Mouse (Mus musculus) layer of hippocampus, postnatal 14 days (tissue): Measurements from ENCODE around the gene Alad. TPM values are rescaled to one million over a fixed set of nuclear protein-coding genes. Genes with fewer than 3 reads are reported as not detected.

Experiments
- DNase-seq, 2 experiments: peaks; one replicate each; pipeline ENCODE4 v3.0.0; 2021 to 2022; ENCODE audit warnings: low spot score in 2 of 2, mixed read lengths in 1 of 2
- total RNA-seq, 2 experiments: library from RNA; stranded (reverse); gene quantifications; 2 replicates each; pipeline ENCODE4 v1.2.3; 2021

The Alad gene
- total RNA-seq, 2 experiments from 2014 or later: 21.7 to 27.6 TPM

GRCm38 (mm10) chr4:62518416-62519121 lies 1.1 kb downstream of the Alad start:
- DNase-seq: no peak

GRCm38 (mm10) chr4:62517538-62518415 lies 1.9 kb downstream of the Alad start:
- no peak for DNase-seq

GRCm38 (mm10) chr4:62517046-62517445 lies 2.7 kb downstream of the Alad start:
- no peak for DNase-seq

DNA sequence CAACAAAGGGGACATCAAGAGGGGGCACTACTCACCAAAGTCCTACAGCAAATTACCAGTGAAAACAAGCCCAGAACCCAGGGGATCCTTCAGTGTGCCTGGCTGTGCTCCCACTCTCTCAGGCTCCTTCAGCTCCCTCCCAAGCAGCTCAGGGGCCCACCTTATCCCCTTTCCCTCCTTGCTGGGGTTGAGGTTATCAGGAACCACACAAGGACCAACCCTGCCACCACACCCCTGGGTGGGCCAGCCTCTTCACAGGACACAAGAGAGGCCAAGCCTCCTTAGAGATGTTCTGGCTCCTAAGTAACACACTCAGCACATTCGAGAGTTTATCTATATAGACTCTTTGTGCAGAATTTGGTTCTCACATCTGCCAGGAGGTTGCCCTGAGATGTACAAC lies 3.1 kb downstream of the Alad start:
- no peak for DNase-seq

DNA sequence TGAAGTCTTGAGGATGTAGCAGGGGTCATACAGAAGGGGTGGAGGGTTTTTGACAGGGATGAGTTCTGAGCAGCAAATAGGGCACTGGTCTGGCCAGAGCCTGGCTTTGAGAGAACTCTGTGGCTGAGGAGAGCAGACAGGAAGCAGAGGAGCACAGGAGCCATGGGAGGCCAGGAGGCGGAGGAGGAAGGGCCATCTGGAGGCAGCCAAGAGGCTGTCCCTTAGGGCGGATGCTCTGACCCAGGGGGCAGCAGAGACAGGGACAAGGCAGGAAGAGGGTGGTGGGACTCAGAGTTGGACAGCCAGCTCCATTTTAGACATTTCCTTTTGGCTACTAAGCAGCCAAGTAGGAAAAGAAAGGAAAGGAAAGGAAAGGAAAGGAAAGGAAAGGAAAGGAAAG lies 3.6 kb downstream of the Alad start:
- DNase-seq: no peak

DNA sequence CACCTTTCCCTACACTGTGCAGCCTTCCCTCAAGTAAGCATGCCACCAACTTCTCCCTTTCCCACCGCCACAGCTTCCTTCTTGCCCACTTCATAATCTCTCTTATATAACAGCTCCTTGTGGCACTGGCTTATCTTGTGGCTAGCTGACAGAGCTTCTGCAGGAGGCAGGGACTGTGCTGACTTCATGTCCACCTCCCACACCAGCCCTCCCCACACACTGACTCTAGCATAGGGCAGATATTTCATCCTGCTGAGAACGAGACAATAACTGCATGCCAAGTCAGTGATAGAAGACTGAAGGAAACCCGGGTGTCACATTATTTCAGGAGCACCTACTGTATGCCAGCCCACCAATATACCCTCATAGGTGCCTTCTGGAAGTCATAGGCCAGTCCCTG lies 4.2 kb downstream of the Alad start:
- DNase-seq: no peak

GRCm38 (mm10) chr4:62514995-62515394 lies 4.7 kb downstream of the Alad start:
- no peak for DNase-seq

DNA sequence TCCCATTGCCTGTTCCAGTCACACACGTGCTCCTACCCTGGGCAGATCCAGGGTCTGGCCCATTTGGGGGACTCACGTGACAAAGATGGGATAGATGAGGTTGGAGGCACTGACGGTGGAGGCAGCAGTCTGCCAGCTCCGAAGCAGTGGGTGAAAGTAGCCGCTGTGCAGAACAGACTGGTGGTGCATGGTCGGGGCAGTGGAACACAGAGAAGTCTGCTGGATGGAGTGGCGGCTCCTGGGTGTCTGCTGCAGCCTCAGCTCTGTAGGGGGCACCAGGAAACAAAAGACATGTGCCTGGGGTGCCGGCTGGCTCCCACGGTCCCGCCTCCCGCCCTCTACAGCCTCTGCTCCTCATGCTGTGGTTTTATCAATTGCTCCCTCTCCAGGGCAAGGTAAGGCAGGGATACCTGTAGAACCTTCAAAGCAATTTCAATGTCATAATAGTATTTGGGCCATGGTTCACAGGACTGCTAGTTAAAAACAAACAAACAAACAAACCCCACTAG lies 5.7 kb downstream of the Alad start:
- no peak for DNase-seq

DNA sequence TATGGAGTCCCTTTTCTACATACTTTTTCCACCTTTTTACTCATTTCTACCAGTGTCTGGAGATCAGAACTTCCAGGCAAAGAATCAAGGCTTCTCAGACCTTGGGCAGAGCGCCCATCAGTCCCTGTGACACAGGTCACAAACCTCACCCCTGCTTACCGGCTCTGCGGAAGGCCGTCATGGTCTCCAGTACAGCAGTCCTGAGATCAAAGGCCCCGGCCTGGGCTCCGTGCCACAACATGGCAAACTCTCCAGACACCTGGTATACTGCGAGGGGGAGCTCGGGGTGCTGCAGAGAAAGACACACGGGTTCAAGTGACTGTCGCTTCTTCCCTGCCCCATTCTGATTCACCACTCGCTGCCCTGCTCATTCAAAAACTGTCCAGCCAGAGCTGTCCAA lies 9.8 kb downstream of the Alad start:
- no peak for DNase-seq

DNA sequence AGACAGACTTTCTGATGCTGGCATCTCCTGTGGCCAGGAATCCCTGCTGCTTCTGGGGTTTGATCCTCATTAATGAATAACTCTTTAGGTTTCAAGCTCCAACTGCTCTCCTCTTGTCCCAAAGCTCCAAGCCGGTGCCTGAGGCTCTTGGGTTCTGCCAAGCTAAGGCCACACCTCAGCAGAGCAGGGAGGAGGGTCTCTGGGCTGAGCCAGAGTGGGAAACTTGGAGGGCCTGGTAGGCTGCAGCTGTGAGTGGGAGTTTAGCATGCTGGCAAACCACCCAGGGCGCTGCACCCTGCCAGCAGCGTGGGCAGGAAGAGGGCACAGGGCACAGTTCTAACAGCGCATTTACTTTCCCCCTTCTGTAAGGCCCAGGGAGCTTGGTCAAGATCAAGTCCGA lies 10.9 kb downstream of the Alad start:
- DNase-seq: no peak

DNA sequence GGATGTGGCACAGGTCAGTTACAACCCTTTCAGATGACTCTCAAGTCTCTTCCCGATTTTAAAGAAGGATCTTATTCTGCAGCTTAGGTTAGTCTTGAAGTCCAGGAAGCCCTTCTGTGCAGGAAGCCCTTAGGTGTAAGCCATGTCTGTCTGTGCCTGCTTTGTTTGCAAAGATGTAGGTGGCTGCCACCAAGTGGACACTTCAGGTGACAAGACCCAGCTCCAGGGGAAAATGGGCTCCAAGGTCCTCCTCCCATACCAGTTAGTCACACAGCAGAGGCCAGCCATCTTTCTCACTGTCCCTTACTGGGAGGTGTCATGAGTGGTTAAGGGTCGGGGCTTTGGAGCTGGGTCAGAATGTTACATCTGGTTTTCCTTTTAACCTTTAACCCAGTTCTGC lies 12.9 kb downstream of the Alad start:
- DNase-seq: no peak

DNA sequence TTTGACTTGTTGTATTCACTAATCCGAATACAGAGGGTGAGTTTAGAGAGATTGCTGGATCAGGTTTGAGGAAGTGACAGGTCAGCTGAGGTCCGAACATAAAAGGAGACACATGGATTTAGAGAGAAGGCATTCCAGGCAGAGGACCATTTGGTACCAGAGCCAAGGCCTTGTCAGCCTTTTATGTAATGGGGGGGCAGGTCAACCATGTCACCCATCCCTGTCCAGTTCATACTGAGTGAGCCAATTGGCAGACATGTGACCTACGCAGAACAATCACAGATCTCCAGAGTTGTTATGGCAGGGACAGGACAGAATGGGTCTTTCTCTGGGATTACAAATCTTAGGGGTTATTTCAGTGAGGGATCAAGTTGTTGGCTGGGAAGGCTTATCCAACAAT lies 13.7 kb downstream of the Alad start:
- no peak for DNase-seq

DNA sequence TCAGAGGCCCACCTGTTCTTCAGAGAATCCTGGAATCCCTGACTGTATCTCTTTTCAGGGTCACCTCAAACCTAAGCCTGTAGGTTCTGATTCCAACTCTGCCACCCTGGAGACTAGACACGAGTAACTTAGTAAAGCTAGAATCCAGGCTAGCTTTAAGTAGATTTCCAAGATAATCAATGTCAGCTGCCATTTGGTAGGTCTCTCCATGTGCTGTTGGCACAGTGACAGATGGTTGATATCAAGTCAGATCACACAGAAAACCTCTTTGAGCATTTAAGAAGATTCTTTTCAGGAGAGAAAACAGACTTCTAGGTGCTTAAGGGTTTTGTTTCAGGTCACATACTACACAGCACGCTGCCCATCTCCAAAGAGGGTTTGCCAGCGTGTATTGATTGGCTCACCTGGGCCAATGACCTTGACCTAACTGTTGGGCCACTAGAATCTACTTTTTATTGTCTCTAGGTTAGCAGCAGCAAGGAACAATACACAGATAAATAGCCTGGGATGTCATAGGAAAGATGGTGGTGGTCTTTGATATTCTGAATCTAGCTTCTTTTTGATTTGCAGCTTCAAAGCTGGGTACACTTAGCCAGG lies 16.2 kb downstream of the Alad start, which contains the start of gene Hdhd3:
Gene Hdhd3 (minus strand): TSS at position 94 of the 597 bp plus-strand sequence.
- DNase-seq: no peak

- DNase-seq: no peak
Measured at GRCm38 (mm10) chr4:62502969-62503368, 16.7 kb downstream of the Alad start.

GRCm38 (mm10) chr4:62501964-62502732 lies 17.6 kb downstream of the Alad start:
- DNase-seq: peak; percentile 81 to 92

DNA sequence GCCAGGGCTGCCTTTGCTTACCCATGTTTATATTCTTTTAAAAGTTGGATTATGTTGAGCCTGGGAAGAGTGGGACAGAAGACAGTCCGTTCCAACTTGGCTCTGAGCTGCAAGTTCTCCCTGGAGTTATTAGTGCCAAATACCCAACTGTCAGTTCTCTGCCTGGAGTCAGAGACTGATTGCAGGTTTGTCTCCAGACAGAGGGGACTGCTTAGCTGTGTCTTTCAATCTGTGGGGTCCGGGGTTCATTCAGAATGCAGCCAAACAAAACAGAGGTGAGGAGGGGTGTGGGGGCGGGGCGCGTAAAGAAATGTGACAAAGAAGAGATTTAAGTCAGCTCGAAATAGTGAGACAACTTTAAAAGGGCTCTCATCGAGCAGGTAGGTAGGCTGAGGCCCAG lies 18.2 kb downstream of the Alad start:
- DNase-seq: no peak

- no peak for DNase-seq
Measured at GRCm38 (mm10) chr4:62500799-62501198, 18.9 kb downstream of the Alad start.

DNA sequence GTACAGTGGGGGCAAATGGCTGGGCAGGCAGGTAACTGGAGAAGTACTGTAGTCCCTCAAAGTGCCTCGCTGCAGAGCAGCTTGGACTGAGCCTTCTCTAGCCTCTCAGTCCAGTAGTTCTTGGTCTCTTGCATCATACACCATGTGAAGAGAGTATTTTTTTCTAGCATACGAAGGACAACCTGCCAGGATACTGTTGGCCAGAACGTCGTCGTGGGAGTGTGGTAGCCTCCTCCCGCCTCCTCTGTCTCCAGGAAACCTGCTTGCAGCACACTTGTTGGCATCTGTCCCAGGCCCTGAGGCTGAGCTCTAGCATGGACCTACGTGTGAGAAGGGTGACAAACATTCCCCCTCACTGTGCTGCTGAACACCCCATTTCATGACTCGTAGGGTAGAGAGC lies 22.9 kb downstream of the Alad start:
- peak in 1 of 2 experiments; percentile 49 for DNase-seq

GRCm38 (mm10) chr4:62495946-62496345 lies 23.8 kb downstream of the Alad start:
- no peak for DNase-seq

DNA sequence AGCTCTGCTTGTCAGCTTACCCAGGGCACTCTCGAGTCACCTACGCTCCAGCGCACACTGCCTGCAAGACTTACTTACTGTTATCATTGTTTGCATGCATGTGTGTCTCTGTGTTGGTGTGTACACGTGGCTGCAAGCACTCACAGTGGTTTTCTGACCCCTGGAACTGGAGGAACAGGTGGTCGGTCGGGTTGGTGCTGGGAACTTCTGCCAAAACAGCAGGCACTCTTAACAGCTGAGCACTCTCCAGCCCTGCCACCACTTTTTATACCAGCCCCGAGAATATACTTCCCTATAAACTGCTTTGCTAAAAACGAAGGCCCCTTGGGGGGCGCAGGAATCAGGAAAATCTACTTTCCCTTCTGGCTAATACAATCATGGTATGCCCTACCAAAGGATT lies 25.5 kb downstream of the Alad start:
- no peak for DNase-seq

DNA sequence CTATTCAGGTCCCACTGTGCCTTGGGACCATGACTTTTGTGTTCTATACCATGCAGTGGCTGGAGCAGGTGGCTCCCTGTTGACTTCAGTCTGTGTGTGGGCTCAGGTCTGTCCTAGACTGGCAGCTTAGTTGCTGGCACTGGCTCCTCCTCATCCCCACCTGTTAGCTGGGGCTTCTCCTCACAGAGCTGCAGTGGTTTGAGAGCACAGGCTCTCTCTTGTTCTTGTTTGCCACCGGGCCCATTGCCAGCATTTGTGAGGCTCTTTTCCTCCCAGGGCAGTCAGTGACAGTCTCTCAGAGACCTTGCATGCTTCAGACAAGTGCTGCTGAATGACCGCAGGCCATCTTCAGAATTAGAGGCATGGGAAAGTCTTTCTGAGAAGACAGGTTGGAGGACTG lies 27.0 kb downstream of the Alad start:
- peak in 1 of 2 experiments; percentile 45 for DNase-seq
